Mouse (Mus musculus): ENCODE measurements around the gene Trappc3. TPM values are rescaled to one million over a fixed set of nuclear protein-coding genes. Genes with fewer than 3 reads are reported as not detected.

Trappc3 gene
- polyA plus RNA-seq, 1 experiment from 2014 or later, result 198 TPM

GRCm38 (mm10) chr4:126286492-126286891 is 24.4 kb downstream of the Trappc3 start, which contains the start of gene Col8a2:
Gene Col8a2 (plus strand): TSS chr4:126286793.
- H3K9ac ChIP-seq (ENCODE audit: low read depth, low read length), result peak within 1 kb of the TSS; percentile 32; the same call in 1 of the 2 replicates
- H3K4me1 ChIP-seq (ENCODE audit: control insufficient read depth, insufficient read depth, low read length), result peaks cover 3% of the 10 kb centered on the region; the same call in 1 of the 2 replicates
- H3K4me3 ChIP-seq (ENCODE audit: low read depth, low read length), result peak within 1 kb of the TSS; percentile 22; the same call in 1 of the 2 replicates
- no peak for ATAC-seq
- H3K9me3 ChIP-seq (replicated peaks; ENCODE audit: control insufficient read depth, low read length, poor library complexity, severe bottlenecking), result no peaks in the 10 kb centered on the region
- no peaks in the 10 kb centered on the region for H3K36me3 ChIP-seq (ENCODE audit: control insufficient read depth, insufficient read depth, low read length)
- peaks cover 38% of the 10 kb centered on the region for H3K27me3 ChIP-seq (ENCODE audit: control insufficient read depth, insufficient read depth, low read depth, low read length)
- 3% methylated on average over 20 of the region's 42 CpGs for WGBS
- peak within 1 kb of the TSS; percentile 42 for H3K4me2 ChIP-seq (ENCODE audit: low read length)
- H3K27ac ChIP-seq (ENCODE audit: low read length), result no peak within 1 kb of the TSS

DNA sequence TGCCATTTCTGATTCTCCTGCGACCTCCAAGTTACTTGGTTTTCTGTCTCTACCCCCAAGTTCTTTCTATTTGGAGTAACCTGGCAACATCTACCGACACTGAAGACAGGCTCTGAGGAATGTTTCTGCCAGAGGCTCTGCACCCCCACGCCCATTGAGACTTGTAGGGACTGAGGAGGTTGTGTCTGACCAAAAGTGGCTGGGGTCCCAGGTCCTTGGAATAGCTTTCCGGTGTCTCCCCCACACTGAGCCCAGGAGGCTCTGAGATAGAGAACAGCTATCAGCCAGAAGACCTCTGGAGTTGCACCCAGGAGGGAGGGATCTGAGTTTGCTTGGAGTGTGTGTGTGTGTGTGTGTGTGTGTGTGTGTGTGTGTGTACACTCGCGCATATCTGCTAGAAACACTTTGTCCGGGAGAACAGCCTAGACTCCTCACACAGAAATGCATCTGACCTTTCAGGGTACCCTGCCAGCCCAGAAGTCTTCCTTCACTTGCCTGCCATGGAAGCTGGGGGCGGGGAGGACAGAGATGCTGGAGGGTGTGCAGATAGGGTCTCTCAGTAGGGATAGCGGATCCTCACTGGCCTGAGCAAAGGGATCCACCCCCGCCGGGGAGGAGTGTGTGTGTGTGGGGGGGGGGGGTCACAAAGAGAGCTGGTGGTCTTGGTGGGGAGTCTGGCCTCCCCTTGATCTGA is 25.3 kb downstream of the Trappc3 start:
- 28% methylated on average over 11 of the region's 11 CpGs for WGBS
- Histone ChIP-seq H3K4me2 (ENCODE audit: low read length) (no peak overlapping the region), H3K36me3 (ENCODE audit: control insufficient read depth, insufficient read depth, low read length) (no peaks in the 10 kb centered on the region)

DNA sequence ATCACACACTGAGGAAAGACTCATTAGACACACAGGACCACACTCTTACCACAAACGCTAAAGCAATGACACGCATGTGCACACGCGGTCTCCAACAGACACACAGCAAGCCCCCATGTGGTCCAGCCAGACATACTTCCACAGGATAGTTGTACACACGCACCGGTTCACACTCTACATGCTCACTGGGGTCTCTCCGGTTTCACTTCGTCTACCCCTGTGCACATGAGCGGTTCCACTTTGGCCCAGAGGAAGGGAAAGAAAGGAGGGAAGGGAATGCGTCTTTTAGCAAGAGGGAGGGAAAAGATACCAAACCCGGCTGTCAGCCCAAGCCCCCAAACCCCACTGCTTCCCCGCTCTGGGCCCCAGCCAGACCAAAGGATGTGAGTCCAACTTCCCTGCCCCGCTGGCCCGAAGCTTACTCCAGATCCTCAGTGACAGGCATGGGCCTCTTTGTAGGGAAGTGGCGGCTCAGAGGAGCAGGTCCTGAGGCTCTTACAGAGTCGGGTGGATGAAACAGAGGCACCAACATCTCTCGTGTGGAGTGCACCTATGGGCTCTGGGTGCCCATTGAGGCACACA is 26.1 kb downstream of the Trappc3 start:
- Histone ChIP-seq H3K27me3 (ENCODE audit: control insufficient read depth, insufficient read depth, low read depth, low read length) (peaks cover 38% of the 10 kb centered on the region), H3K9ac (ENCODE audit: low read depth, low read length) (no peak overlapping the region), H3K27ac (ENCODE audit: low read length) (no peak overlapping the region), H3K4me1 (ENCODE audit: control insufficient read depth, insufficient read depth, low read length) (peaks cover 3% of the 10 kb centered on the region; the same call in 1 of the 2 replicates), H3K4me2 (ENCODE audit: low read length) (no peak overlapping the region; the same call in 1 of the 2 replicates), H3K9me3 (replicated peaks; ENCODE audit: control insufficient read depth, low read length, poor library complexity, severe bottlenecking) (no peaks in the 10 kb centered on the region), H3K4me3 (ENCODE audit: low read depth, low read length) (no peak overlapping the region), H3K36me3 (ENCODE audit: control insufficient read depth, insufficient read depth, low read length) (no peaks in the 10 kb centered on the region)
- 45% methylated on average over 17 of the region's 17 CpGs for WGBS
- no peak for ATAC-seq

More for the DNA sequence above, 25.3 kb downstream of the Trappc3 start:
- H3K4me1 ChIP-seq (ENCODE audit: control insufficient read depth, insufficient read depth, low read length), result peaks cover 3% of the 10 kb centered on the region; the same call in 1 of the 2 replicates
- H3K9ac ChIP-seq (ENCODE audit: low read depth, low read length), result no peak overlapping the region
- no peak for ATAC-seq
- H3K9me3 ChIP-seq (replicated peaks; ENCODE audit: control insufficient read depth, low read length, poor library complexity, severe bottlenecking), result no peaks in the 10 kb centered on the region
- H3K27me3 ChIP-seq (ENCODE audit: control insufficient read depth, insufficient read depth, low read depth, low read length), result peaks cover 38% of the 10 kb centered on the region
- H3K4me3 ChIP-seq (ENCODE audit: low read depth, low read length), result no peak overlapping the region
- no peak overlapping the region for H3K27ac ChIP-seq (ENCODE audit: low read length)

DNA sequence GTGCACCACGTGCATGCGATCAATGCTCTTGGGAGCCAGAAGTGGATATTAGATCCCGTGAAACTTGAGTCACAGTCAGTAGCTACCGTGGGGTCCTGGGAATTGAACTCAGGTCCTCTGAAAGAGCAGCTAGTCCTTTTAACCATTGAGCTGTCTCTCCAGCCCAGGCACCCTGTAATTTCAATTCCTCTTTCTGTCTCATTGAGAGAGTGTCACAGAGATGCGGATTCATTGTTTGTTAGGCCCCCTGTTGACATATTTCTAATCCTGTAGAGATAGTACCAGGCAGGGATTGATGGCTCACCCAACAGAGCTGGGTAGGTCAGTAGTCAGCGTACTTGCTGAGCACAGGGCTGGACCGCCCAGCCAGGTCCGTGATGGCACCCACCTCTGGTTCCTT is 28.2 kb downstream of the Trappc3 start:
- peaks cover 33% of the 10 kb centered on the region for H3K27me3 ChIP-seq (ENCODE audit: control insufficient read depth, insufficient read depth, low read depth, low read length)
- H3K4me1 ChIP-seq (ENCODE audit: control insufficient read depth, insufficient read depth, low read length), result peaks cover 3% of the 10 kb centered on the region; the same call in 1 of the 2 replicates
- no peak overlapping the region for H3K9ac ChIP-seq (ENCODE audit: low read depth, low read length)
- 83% methylated on average over 8 of the region's 8 CpGs for WGBS
- H3K4me2 ChIP-seq (ENCODE audit: low read length), result no peak overlapping the region
- H3K27ac ChIP-seq (ENCODE audit: low read length), result no peak overlapping the region
- no peaks in the 10 kb centered on the region for H3K9me3 ChIP-seq (replicated peaks; ENCODE audit: control insufficient read depth, low read length, poor library complexity, severe bottlenecking)
- H3K4me3 ChIP-seq (ENCODE audit: low read depth, low read length), result no peak overlapping the region
- H3K36me3 ChIP-seq (ENCODE audit: control insufficient read depth, insufficient read depth, low read length), result no peaks in the 10 kb centered on the region
- no peak for ATAC-seq

DNA sequence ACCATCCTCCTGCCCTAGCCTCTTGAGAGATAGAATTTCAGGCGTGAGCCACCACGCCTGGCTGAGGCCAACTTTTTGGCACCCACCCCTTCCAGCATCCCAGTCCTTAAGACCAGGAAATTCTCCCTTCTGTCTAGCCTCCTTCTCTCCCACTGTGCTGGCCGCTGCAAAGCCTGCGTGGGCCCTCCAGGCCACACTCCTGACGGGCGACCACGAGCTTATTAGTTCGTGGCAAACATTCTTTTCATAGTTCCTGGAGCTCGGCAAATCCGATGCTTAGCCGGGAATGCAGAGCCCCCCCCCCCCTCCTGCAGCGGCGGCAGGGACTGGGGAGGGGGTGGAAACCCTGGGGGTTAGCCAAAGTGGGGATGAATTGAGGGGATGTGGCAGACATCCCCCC is 29.1 kb downstream of the Trappc3 start:
- Histone ChIP-seq H3K27me3 (ENCODE audit: control insufficient read depth, insufficient read depth, low read depth, low read length) (peaks cover 33% of the 10 kb centered on the region), H3K9ac (ENCODE audit: low read depth, low read length) (no peak overlapping the region)

GRCm38 (mm10) chr4:126295152-126295551 is 33.0 kb downstream of the Trappc3 start:
- H3K27ac ChIP-seq (ENCODE audit: low read length), result no peak overlapping the region
- no peak overlapping the region for H3K4me3 ChIP-seq (ENCODE audit: low read depth, low read length)
- no peaks in the 10 kb centered on the region for H3K9me3 ChIP-seq (replicated peaks; ENCODE audit: control insufficient read depth, low read length, poor library complexity, severe bottlenecking)
- H3K4me1 ChIP-seq (ENCODE audit: control insufficient read depth, insufficient read depth, low read length), result peaks cover 8% of the 10 kb centered on the region
- ATAC-seq, result no peak
- no peaks in the 10 kb centered on the region for H3K36me3 ChIP-seq (ENCODE audit: control insufficient read depth, insufficient read depth, low read length)
- WGBS, result 72% methylated on average over 6 of the region's 6 CpGs
- no peak overlapping the region for H3K9ac ChIP-seq (ENCODE audit: low read depth, low read length)
- H3K27me3 ChIP-seq (ENCODE audit: control insufficient read depth, insufficient read depth, low read depth, low read length), result peaks cover 28% of the 10 kb centered on the region
- no peak overlapping the region for H3K4me2 ChIP-seq (ENCODE audit: low read length)

More for the DNA sequence above, 29.1 kb downstream of the Trappc3 start:
- Histone ChIP-seq H3K4me1 (ENCODE audit: control insufficient read depth, insufficient read depth, low read length) (peaks cover 3% of the 10 kb centered on the region; the same call in 1 of the 2 replicates), H3K27ac (ENCODE audit: low read length) (no peak overlapping the region), H3K36me3 (ENCODE audit: control insufficient read depth, insufficient read depth, low read length) (no peaks in the 10 kb centered on the region), H3K4me3 (ENCODE audit: low read depth, low read length) (no peak overlapping the region), H3K4me2 (ENCODE audit: low read length) (no peak overlapping the region), H3K9me3 (replicated peaks; ENCODE audit: control insufficient read depth, low read length, poor library complexity, severe bottlenecking) (no peaks in the 10 kb centered on the region)
- ATAC-seq, result no peak
- 20% methylated on average over 13 of the region's 13 CpGs for WGBS

GRCm38 (mm10) chr4:126295937-126296336 is 33.8 kb downstream of the Trappc3 start:
- no peaks in the 10 kb centered on the region for H3K36me3 ChIP-seq (ENCODE audit: control insufficient read depth, insufficient read depth, low read length)
- H3K9me3 ChIP-seq (replicated peaks; ENCODE audit: control insufficient read depth, low read length, poor library complexity, severe bottlenecking), result no peaks in the 10 kb centered on the region
- no peak overlapping the region for H3K4me3 ChIP-seq (ENCODE audit: low read depth, low read length)
- H3K9ac ChIP-seq (ENCODE audit: low read depth, low read length), result no peak overlapping the region
- H3K4me2 ChIP-seq (ENCODE audit: low read length), result no peak overlapping the region; the same call in 1 of the 2 replicates
- ATAC-seq, result no peak
- H3K27me3 ChIP-seq (ENCODE audit: control insufficient read depth, insufficient read depth, low read depth, low read length), result peaks cover 36% of the 10 kb centered on the region
- peaks cover 10% of the 10 kb centered on the region for H3K4me1 ChIP-seq (ENCODE audit: control insufficient read depth, insufficient read depth, low read length)
- WGBS, result 32% methylated on average over 4 of the region's 4 CpGs
- no peak overlapping the region for H3K27ac ChIP-seq (ENCODE audit: low read length)

DNA sequence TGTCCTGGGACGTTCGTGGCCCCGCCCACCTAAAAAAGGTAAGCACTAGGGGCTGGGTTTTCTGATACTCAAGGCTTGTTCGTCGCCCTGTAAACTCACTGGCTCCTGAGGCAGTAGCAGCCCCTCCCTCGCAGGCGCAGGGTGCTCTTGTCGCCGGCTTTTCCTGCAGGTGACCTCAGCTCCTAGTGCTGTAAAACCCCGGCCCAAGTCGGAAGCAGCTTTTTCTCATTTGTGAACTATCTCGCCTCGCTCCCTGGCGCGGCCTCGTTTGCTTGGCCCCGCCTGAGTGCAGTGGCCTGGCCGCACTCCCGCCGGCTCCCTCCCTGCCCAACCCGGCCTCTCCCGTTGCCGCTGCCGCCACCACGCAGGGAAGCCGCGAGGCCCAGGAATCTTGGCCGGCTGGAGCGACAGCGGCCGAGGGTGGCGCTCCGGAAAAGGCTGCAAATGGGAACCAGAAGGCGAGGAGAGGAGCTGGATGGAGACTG is 34.5 kb downstream of the Trappc3 start:
- Histone ChIP-seq H3K36me3 (ENCODE audit: control insufficient read depth, insufficient read depth, low read length) (no peaks in the 10 kb centered on the region), H3K9me3 (replicated peaks; ENCODE audit: control insufficient read depth, low read length, poor library complexity, severe bottlenecking) (no peaks in the 10 kb centered on the region), H3K4me3 (ENCODE audit: low read depth, low read length) (peak overlapping the region; percentile 34), H3K4me2 (ENCODE audit: low read length) (peak overlapping the region; percentile 71), H3K27ac (ENCODE audit: low read length) (no peak overlapping the region), H3K9ac (ENCODE audit: low read depth, low read length) (peak overlapping the region; percentile 65), H3K4me1 (ENCODE audit: control insufficient read depth, insufficient read depth, low read length) (peaks cover 17% of the 10 kb centered on the region), H3K27me3 (ENCODE audit: control insufficient read depth, insufficient read depth, low read depth, low read length) (peaks cover 42% of the 10 kb centered on the region)
- no peak for ATAC-seq
- 2% methylated on average over 34 of the region's 34 CpGs for WGBS
